Mouse (Mus musculus): Measurements from ENCODE around the gene Scaf11.

- no peak for TF ChIP-seq CTCF (IDR thresholded peaks at IDR 0.05; ENCODE audit: borderline replicate concordance, extremely low read depth, insufficient read depth, insufficient read length)
- no peak for TF ChIP-seq POLR2A (IDR thresholded peaks at IDR 0.05; ENCODE audit: borderline replicate concordance, extremely low read depth, insufficient read depth, insufficient read length, poor library complexity, severe bottlenecking)
Measured at GRCm38 (mm10) chr15:96395071-96395470, 65.6 kb downstream of the Scaf11 start.

Measured in brain, embryonic 14.5 days (tissue).